Mouse (Mus musculus) cortical plate, adult 2 months (tissue): ENCODE measurements at regions not wholly inside any gene's neighbourhood (a gene's known extent, or its start where the extent isn't known, plus 50 kb on each side); places are given as distances from the start of the nearest gene placed in this dataset.

Experiments used
- H3K27ac ChIP-seq: fragments of 200-500 bp; 2 replicates; pipeline ENCODE4 v1.5.1; 2012; ENCODE audit warnings: low read length, control low read depth, inconsistent platforms; ENCODE audit not compliant: insufficient read depth
- H3K4me1 ChIP-seq: fragments of 200-500 bp; 2 replicates; pipeline ENCODE4 v1.6.1; 2011; ENCODE audit warnings: low read length; ENCODE audit not compliant: control insufficient read depth, insufficient read depth
- H3K4me3 ChIP-seq: fragments of 200-500 bp; 2 replicates; pipeline ENCODE4 v1.5.1; 2011; ENCODE audit warnings: mild to moderate bottlenecking, low read length, control low read depth; ENCODE audit not compliant: insufficient read depth
- CTCF ChIP-seq: fragments of 200-500 bp; IDR thresholded peaks from 2 replicates; pipeline ENCODE4 v1.5.1; 2011; ENCODE audit warnings: mild to moderate bottlenecking, control low read depth, low read length; ENCODE audit not compliant: insufficient read depth; ENCODE audit errors: extremely low read depth
- POLR2A ChIP-seq: fragments of 200-500 bp; IDR thresholded peaks from 2 replicates; pipeline ENCODE4 v1.6.1; 2011; ENCODE audit warnings: mild to moderate bottlenecking, low read length, control low read depth; ENCODE audit not compliant: insufficient read depth; ENCODE audit errors: extremely low read depth

- Histone ChIP-seq H3K4me1 (no peaks in the 10 kb centered on the region), H3K4me3 (no peak overlapping the region), H3K27ac (no peak overlapping the region)
- TF ChIP-seq CTCF (no peak), POLR2A (no peak)
Observed at GRCm38 (mm10) chr10:43634371-43635080, 56.4 kb downstream of the Cd24a start.

DNA sequence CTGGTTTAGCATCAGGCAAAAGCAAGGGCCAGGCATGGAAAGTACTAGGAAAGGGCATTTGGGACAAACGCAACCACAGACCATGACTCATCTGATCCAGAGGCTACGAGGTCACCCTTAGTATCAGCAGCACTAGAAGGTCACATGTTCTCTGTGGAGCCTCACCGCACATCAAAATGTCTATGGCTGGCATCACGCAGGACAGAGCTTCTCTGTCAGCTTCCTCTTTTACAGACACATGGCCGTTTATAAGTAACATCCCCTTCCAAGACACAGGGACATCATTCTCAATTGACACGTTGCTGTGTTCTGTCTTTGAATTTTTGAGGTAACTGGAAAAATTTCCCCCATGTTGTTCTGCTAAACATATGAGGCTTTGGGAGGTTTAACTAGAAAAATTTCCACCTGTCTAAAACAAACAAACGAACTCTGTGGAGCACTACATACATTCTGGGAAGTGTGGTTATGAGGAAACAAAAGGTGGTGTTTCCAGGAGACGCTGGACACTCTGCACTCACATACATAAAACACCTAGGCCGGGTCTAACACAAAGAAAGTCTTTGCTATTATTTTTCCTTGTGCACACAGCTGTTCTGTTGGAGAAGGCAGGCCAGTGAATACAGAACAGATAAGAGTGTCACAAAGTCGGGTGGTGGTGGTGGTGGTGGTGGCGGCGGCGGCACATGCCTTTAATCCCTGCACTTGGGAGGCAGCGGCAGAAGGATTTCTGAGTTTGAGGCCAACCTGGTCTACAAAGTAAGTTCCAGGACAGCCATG, 63.3 kb downstream of the Cd24a start:
- H3K4me1 ChIP-seq: no peaks in the 10 kb centered on the region
- TF ChIP-seq POLR2A (no peak), CTCF (no peak)
- no peak overlapping the region for H3K4me3 ChIP-seq
- H3K27ac ChIP-seq: no peak overlapping the region

GRCm38 (mm10) chr10:43646326-43646725, 68.2 kb downstream of the Cd24a start:
- no peak overlapping the region for H3K4me3 ChIP-seq
- no peak for TF ChIP-seq POLR2A
- TF ChIP-seq CTCF: no peak
- no peak overlapping the region for H3K27ac ChIP-seq
- H3K4me1 ChIP-seq: no peaks in the 10 kb centered on the region

DNA sequence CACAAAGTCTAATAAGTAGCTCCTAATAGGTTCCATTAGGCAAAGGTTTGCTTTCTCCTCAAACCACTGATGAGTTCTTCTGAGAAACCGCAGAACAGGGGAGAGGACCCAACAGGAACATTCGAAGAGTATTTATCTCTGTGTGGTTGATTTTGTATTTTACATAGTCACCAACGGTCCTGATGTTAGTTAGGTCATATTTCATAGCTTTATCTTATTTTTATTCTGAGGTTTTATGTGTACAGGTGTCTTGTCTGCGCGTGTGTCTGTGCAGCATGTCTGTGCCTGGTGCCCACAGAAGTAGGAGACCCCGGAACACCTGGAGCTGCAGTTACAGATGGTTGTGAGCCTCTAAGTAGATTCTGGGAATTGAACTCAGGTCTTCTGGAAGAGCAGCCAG, 68.9 kb downstream of the Cd24a start:
- TF ChIP-seq POLR2A (no peak), CTCF (no peak)
- Histone ChIP-seq H3K4me3 (no peak overlapping the region), H3K4me1 (no peaks in the 10 kb centered on the region), H3K27ac (no peak overlapping the region)

- Histone ChIP-seq H3K27ac (no peak overlapping the region), H3K4me1 (no peaks in the 10 kb centered on the region), H3K4me3 (no peak overlapping the region)
- TF ChIP-seq CTCF (no peak), POLR2A (no peak)
Observed at GRCm38 (mm10) chr10:43648186-43648585, 70.1 kb downstream of the Cd24a start.

- H3K4me1 ChIP-seq: no peaks in the 10 kb centered on the region
- no peak overlapping the region for H3K27ac ChIP-seq
- TF ChIP-seq CTCF (no peak), POLR2A (no peak)
- H3K4me3 ChIP-seq: no peak overlapping the region
Observed at GRCm38 (mm10) chr10:43648815-43649447, 70.8 kb downstream of the Cd24a start.

- H3K4me1 ChIP-seq: no peaks in the 10 kb centered on the region
- H3K4me3 ChIP-seq: no peak overlapping the region
- no peak overlapping the region for H3K27ac ChIP-seq
- no peak for TF ChIP-seq CTCF
- no peak for TF ChIP-seq POLR2A
Observed at GRCm38 (mm10) chr10:43650449-43650848, 72.4 kb downstream of the Cd24a start.

DNA sequence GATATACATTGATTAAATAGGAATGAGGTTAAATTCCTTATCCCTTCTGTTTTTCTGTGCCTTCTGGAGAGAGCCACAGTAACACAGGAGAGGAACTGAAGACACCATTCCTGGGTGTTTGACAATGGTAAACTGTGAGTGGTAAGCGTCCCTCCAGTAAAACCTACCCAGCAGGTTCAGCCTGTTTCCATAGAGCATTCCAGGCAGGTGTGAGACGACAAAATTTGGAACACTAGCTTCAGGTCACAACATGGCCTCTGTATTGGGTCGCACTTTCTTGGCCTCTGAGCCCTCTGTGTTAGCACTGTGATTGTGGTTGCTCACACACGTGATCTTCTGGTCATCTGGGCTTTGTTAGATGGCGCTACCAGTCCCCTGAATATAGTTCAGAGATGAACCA, 73.4 kb downstream of the Cd24a start:
- Histone ChIP-seq H3K4me1 (no peaks in the 10 kb centered on the region), H3K4me3 (no peak overlapping the region), H3K27ac (no peak overlapping the region)
- TF ChIP-seq CTCF (no peak), POLR2A (no peak)

DNA sequence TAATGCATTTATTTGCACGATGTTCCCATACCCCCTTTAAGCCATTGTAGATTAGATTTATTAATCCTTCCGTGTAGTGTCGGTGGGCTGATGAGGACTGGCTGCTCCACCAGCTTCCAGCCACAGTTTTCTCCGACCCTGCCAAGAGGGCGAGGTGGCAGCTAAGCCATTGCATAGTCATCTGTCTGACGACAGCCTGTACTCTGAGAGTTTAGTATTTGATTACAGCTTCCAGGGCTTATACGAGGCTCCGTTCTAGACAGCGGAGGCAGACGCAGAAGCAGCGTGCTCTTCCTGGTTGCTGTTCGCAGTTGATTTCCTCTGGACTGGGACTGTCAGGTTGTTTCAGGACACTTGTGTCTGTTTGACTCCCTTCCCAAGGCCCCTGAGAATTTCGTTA, 73.8 kb downstream of the Cd24a start:
- no peak overlapping the region for H3K4me3 ChIP-seq

DNA sequence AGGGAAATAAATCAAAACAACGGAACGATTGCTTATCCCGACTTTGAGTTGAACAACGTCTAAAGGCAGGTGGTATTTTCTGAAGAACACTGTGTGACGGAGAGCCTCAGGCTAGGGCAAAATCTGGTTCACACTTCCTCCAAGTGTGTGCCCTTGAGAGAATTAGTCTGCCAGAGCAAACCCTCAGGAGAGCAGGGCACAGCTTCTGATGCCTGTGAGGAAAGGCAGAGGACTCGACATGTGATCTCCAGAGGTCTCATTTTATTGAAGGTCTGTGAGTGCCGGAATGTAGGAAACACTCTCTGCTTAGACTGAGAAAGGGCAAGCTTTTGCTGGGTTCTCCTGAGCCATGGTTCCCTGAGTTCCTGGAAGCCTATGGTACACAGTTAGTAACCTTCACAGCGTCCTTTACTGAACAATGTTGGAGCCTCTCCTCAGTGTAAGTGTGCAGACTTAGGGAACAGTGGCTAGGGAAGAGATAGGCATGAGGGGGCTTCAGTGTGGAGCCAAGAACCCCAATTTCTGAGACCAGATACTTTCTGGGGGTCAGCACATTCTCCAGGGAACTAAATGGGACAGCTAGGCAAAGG, 77.1 kb downstream of the Cd24a start:
- Histone ChIP-seq H3K4me3 (no peak overlapping the region), H3K27ac (no peak overlapping the region), H3K4me1 (no peaks in the 10 kb centered on the region)
- TF ChIP-seq POLR2A (no peak), CTCF (no peak)

More for the DNA sequence above, 73.8 kb downstream of the Cd24a start:
- Histone ChIP-seq H3K27ac (no peak overlapping the region), H3K4me1 (no peaks in the 10 kb centered on the region)
- TF ChIP-seq CTCF (no peak), POLR2A (no peak)
